Mouse (Mus musculus) ES-E14 (cell line): ENCODE measurements around the gene Prn.

ENCODE experiments used
- HCFC1 ChIP-seq: IDR thresholded peaks from 2 replicates; pipeline ENCODE4 v1.6.1; 2012; ENCODE audit warnings: low read length, inconsistent platforms, borderline replicate concordance; ENCODE audit not compliant: insufficient read depth
- ZC3H11A ChIP-seq: IDR thresholded peaks from 2 replicates; pipeline ENCODE4 v1.6.1; 2012; ENCODE audit warnings: low read depth, mild to moderate bottlenecking, inconsistent platforms, low read length, borderline replicate concordance
- ZNF384 ChIP-seq: IDR thresholded peaks from 2 replicates; pipeline ENCODE4 v1.6.1; 2012; ENCODE audit warnings: low read depth, low read length, inconsistent platforms

DNA sequence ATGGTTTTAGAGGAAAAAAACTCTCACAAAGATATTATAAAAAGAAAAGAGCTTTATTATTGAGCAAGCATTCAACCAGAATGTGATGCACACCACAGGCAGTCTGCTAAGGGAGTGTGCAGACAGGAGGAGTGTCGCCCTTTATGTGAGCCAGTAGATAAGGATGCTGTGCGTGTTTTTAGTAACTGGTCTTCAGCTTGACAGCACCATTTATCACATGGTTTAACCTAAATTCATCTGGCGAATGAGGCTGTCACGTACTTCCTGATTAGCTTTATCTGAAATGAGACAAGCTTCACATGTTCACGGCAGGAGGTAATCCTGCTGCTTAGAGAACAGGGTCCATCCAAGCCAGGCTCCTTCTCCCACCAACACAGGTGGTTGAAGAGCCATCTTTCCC is 4.7 kb upstream of the Prn start:
- TF ChIP-seq HCFC1 (no peak), ZNF384 (no peak), ZC3H11A (no peak)
